Mouse (Mus musculus) midbrain, postnatal 0 days (tissue): ENCODE measurements around the gene Lonp2. TPM values are rescaled to one million over a fixed set of nuclear protein-coding genes. Genes with fewer than 3 reads are reported as not detected.
A peak's percentile ranks its signal among the peaks of the same experiment; 100 is the strongest.

Source experiments
- ATAC-seq: fragments of 200-750 bp; cut with Nextera tagmentation; 2 replicates; pipeline ENCODE4 v1.8.0; 2017; ENCODE audit warnings: moderate number of reproducible peaks, mild to moderate bottlenecking, moderate TSS enrichment, moderate library complexity; ENCODE audit not compliant: low FRiP score
- DNase-seq: peaks from one replicate; pipeline ENCODE4 v3.0.0-alpha.2; 2015; ENCODE audit warnings: low spot score
- H3K27ac ChIP-seq: fragments of 300-500 bp; sonication (generic); 2 replicates; pipeline ENCODE4 v1.5.1; 2014; ENCODE audit warnings: low read depth, mild to moderate bottlenecking, low read length, mixed read lengths
- H3K27me3 ChIP-seq: fragments of 300-500 bp; sonication (generic); 2 replicates; pipeline ENCODE4 v1.6.1; 2014; ENCODE audit warnings: low read length, control low read depth, mixed read lengths; ENCODE audit not compliant: insufficient read depth
- H3K36me3 ChIP-seq: fragments of 300-500 bp; sonication (generic); 2 replicates; pipeline ENCODE4 v1.6.1; 2014; ENCODE audit warnings: low read length, control low read depth, mixed read lengths; ENCODE audit not compliant: insufficient read depth
- H3K4me1 ChIP-seq: fragments of 300-500 bp; sonication (generic); 2 replicates; pipeline ENCODE4 v1.6.1; 2014; ENCODE audit warnings: mild to moderate bottlenecking, control low read depth, antibody characterized with exemption, low read length, mixed read lengths; ENCODE audit not compliant: insufficient read depth
- H3K4me2 ChIP-seq: fragments of 300-500 bp; sonication (generic); 2 replicates; pipeline ENCODE4 v1.6.1; 2014; ENCODE audit warnings: low read depth, mild to moderate bottlenecking, low read length, mixed read lengths; ENCODE audit not compliant: poor library complexity, severe bottlenecking
- H3K4me3 ChIP-seq: fragments of 300-500 bp; sonication (generic); 2 replicates; pipeline ENCODE4 v1.5.1; 2014; ENCODE audit warnings: low read depth, mild to moderate bottlenecking, low read length, moderate library complexity
- H3K9ac ChIP-seq: fragments of 300-500 bp; sonication (generic); replicated peaks from 2 replicates; pipeline ENCODE4 v1.6.1; 2014; ENCODE audit warnings: mild to moderate bottlenecking, low read length, moderate library complexity, mixed read lengths; ENCODE audit not compliant: poor library complexity, severe bottlenecking
- H3K9me3 ChIP-seq: fragments of 300-500 bp; sonication (generic); 2 replicates; pipeline ENCODE4 v1.6.1; 2016; ENCODE audit warnings: low read length, control low read depth
- CTCF ChIP-seq: IDR thresholded peaks from 2 replicates; pipeline ENCODE4 v1.5.1; 2016; ENCODE audit warnings: antibody characterized with exemption, mild to moderate bottlenecking
- WGBS: fragments of 180-500 bp; shearing (Covaris S2); extraction: QIAGEN DNeasy Blood & Tissue Kit; methylation state at CpG from one replicate; pipeline ENCODE4 v1.1.7; 2014; 5-methylcytosine and 5-hydroxymethylcytosine counted together
- polyA plus RNA-seq: library from polyadenylated mRNA; unstranded; fragments of >200 nt; fragmentation: Nextera tagmentation; extraction: Ambion mirVana; gene quantifications from 2 replicates; pipeline ENCODE4 v1.2.1, GENCODE M21; 2015
- total RNA-seq: library from RNA; depleted of rRNA; stranded (reverse); fragments of >200 nt; gene quantifications from 2 replicates; pipeline ENCODE4 v1.2.3, GENCODE M21; 2014

Lonp2 gene
- total and polyA plus RNA-seq, 2 experiments from 2014 or later: 55.2 to 62.5 TPM

DNA sequence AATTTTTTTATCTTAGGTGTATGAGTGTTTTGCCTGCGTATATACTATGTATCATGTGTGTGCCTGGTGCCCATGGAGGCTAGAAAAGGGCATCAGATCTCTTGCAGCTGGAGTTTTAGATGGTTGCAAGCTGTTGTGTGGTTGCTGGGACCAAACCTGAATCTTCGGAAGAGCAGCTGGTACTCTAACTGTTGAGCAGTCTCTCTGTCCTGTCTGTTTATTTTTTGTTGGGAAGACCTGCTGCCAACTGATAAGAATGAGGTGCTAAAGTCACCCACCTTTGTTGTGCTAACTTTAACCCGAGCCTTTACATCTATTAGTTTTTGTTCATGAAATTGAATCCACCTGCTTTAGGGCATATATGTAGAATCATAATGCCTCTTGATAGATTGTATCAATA, 78.6 kb downstream of the Lonp2 start:
- H3K9me3 ChIP-seq: no peaks in the 10 kb centered on the region
- no peak overlapping the region for H3K9ac ChIP-seq
- ATAC-seq (no peak), DNase-seq (no peak)
- H3K4me2 ChIP-seq: no peak overlapping the region
- H3K27ac ChIP-seq: no peak overlapping the region
- no peak for TF ChIP-seq CTCF
- no peaks in the 10 kb centered on the region for H3K4me1 ChIP-seq
- H3K36me3 ChIP-seq: 0 out of 2 replicates have a peak, but pooled peaks cover 13% of the 10 kb centered on the region
- 85% methylated on average over 3 of the region's 3 CpGs for WGBS
- no peak overlapping the region for H3K4me3 ChIP-seq
- no peaks in the 10 kb centered on the region for H3K27me3 ChIP-seq

DNA sequence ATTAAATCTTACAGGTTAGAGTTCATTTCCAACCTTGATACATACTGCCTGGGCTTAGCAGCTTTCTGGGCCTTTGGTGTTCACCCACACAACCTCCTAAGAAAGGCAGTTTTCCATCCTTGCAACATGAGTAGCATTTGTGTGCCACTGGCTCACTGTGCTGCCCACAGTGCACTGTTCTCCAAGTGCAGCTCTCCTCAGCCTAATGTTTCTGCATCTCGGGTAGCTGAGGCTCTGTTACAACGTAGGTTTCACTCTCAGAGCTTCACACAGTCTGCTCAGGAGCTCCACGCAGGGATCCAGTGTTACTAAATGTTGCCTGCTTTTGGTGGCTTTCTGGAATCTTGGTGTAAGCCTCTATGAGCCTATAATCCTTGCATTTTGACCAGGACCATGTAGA, 81.5 kb downstream of the Lonp2 start:
- peaks cover 18% of the 10 kb centered on the region; the same call in 1 of the 2 replicates for H3K36me3 ChIP-seq
- TF ChIP-seq CTCF: no peak

GRCm38 (mm10) chr8:86706756-86707155, 82.9 kb downstream of the Lonp2 start:
- Histone ChIP-seq H3K9me3 (no peaks in the 10 kb centered on the region), H3K4me1 (no peaks in the 10 kb centered on the region), H3K4me3 (no peak overlapping the region), H3K9ac (no peak overlapping the region), H3K27ac (no peak overlapping the region), H3K36me3 (peaks cover 15% of the 10 kb centered on the region; the same call in 1 of the 2 replicates), H3K4me2 (no peak overlapping the region), H3K27me3 (no peaks in the 10 kb centered on the region)
- ATAC-seq (no peak), DNase-seq (no peak)
- 84% methylated on average over 5 of the region's 5 CpGs for WGBS
- TF ChIP-seq CTCF: no peak

More for the DNA sequence above, 81.5 kb downstream of the Lonp2 start:
- DNase-seq: no peak
- H3K9me3 ChIP-seq: no peaks in the 10 kb centered on the region
- H3K4me1 ChIP-seq: no peaks in the 10 kb centered on the region
- no peak overlapping the region for H3K4me3 ChIP-seq
- H3K27me3 ChIP-seq: no peaks in the 10 kb centered on the region
- 83% methylated on average over 3 of the region's 3 CpGs for WGBS
- no peak overlapping the region for H3K27ac ChIP-seq
- H3K9ac ChIP-seq: no peak overlapping the region
- no peak overlapping the region for H3K4me2 ChIP-seq
- no peak for ATAC-seq

DNA sequence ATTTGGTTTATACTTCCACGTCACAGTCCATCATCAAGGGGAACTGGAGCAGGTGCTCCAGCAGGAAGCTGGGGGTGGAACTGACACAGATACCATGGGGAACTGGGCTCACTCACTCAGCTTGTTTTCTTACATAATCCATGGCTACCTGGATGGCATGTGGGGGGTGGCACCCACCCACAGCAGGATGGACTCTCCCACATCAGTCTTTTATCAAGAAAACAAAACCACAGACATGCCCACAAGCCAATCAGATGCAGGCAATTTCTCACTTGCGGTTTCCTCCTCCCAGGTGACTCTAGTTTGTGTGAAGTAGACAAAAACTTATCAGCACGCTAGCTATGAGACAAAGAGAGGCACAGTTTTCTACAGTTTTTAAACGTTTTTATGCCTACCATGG, 84.0 kb downstream of the Lonp2 start:
- no peaks in the 10 kb centered on the region for H3K9me3 ChIP-seq

DNA sequence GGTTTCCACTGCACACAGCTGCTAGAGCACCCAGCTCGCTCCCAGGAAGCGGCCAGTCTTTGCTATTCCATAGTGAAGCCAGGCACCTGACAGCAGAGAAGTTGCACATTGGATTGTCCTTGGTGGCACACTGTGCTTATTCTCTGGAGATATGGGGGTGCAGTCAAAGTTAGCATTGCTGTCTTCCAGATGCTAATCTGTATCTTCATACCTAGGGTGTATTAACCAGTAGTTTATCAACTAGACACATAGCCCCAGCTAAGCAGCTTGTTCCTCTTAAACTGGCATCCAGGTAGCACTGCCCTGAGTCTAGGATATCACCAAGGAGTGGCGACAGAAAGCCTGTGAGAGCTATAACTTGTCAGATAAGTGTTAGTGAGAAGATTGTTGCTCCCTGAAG, 88.8 kb downstream of the Lonp2 start:
- ATAC-seq: no peak
- no peak for DNase-seq
- Histone ChIP-seq H3K4me2 (no peak overlapping the region), H3K4me1 (no peaks in the 10 kb centered on the region), H3K9ac (no peak overlapping the region), H3K27ac (no peak overlapping the region), H3K4me3 (no peak overlapping the region), H3K9me3 (no peaks in the 10 kb centered on the region), H3K36me3 (peaks cover 9% of the 10 kb centered on the region), H3K27me3 (no peaks in the 10 kb centered on the region)
- TF ChIP-seq CTCF: no peak
- WGBS: 93% methylated on average over 3 of the region's 3 CpGs

More for the DNA sequence above, 84.0 kb downstream of the Lonp2 start:
- 76% methylated on average over 4 of the region's 4 CpGs for whole genome bisulfite sequencing
- Histone ChIP-seq H3K27me3 (no peaks in the 10 kb centered on the region), H3K36me3 (peaks cover 15% of the 10 kb centered on the region; the same call in 1 of the 2 replicates), H3K4me1 (no peaks in the 10 kb centered on the region), H3K9ac (no peak overlapping the region), H3K4me2 (no peak overlapping the region), H3K4me3 (no peak overlapping the region), H3K27ac (no peak overlapping the region)
- DNase-seq (no peak), ATAC-seq (no peak)
- TF ChIP-seq CTCF: no peak

GRCm38 (mm10) chr8:86713407-86714188, 89.8 kb downstream of the Lonp2 start:
- Histone ChIP-seq H3K4me2 (no peak overlapping the region), H3K9me3 (no peaks in the 10 kb centered on the region), H3K27ac (0 out of 2 replicates have a peak overlapping the region, but pooled peaks have one; percentile 6), H3K36me3 (peaks cover 9% of the 10 kb centered on the region), H3K27me3 (no peaks in the 10 kb centered on the region), H3K4me3 (no peak overlapping the region), H3K9ac (no peak overlapping the region), H3K4me1 (no peaks in the 10 kb centered on the region)
- DNase-seq (peak; percentile 90), ATAC-seq (peak; percentile 65; the same call in 1 of the 2 replicates)
- no peak for TF ChIP-seq CTCF
- 43% methylated on average over 14 of the region's 14 CpGs for WGBS
